Comparison of ENCODE assay signal across 16 mouse cellular contexts in genomic region chr2:91627486-91627885, GRCm38 (mm10).
"Had no signal": no experiment of that assay in that cellular context is flagged by ENCODE, and none has a peak within 500 bp of the region (broad histone marks: within the 10 kb centered on the region; RNA-seq: fewer than 3 reads in every experiment).

No protein-coding gene starts in this region.

- H3K9ac ChIP-seq: neural tube, embryonic 13.5 days; neural tube, embryonic 15.5 days; stomach, embryonic 15.5 days had no signal

- H3K4me1 ChIP-seq: neural tube, embryonic 13.5 days; neural tube, embryonic 15.5 days; stomach, embryonic 15.5 days had no signal

- DNase-seq: retina, postnatal 1 day; right cerebral cortex, adult 18-20 months; right cerebral cortex, postnatal 14 days; right cerebral cortex, postnatal 25 days; right cerebral cortex, postnatal 4 days; spleen, adult 18-20 months; thymus, adult 18-20 months; thymus, adult 2 months; thymus, postnatal 14 days; thymus, postnatal 25 days; thymus, postnatal 36 days; thymus, postnatal 4 days had no signal

- H3K27ac ChIP-seq: neural tube, embryonic 13.5 days; neural tube, embryonic 15.5 days; stomach, embryonic 15.5 days; stomach, postnatal 0 days had no signal

- H3K27me3 ChIP-seq: neural tube, embryonic 13.5 days; neural tube, embryonic 15.5 days; stomach, embryonic 15.5 days had no signal

- H3K4me3 ChIP-seq: neural tube, embryonic 13.5 days; neural tube, embryonic 15.5 days; stomach, embryonic 15.5 days had no signal

- H3K9me3 ChIP-seq: neural tube, embryonic 13.5 days; neural tube, embryonic 15.5 days; stomach, embryonic 15.5 days had no signal

- H3K4me2 ChIP-seq: neural tube, embryonic 13.5 days; neural tube, embryonic 15.5 days; stomach, embryonic 15.5 days had no signal
